Mouse (Mus musculus) left cerebral cortex, adult 8-10 months (tissue): ENCODE results near the gene Bbs9. TPM values are rescaled to one million over a fixed set of nuclear protein-coding genes. Genes with fewer than 3 reads are reported as not detected.
"Not testable (repeated sequence)": the region's sequence is repeated elsewhere in the genome, so short reads cannot be mapped to it uniquely, and the experiment has no call there.

Experiments
- DNase-seq, 2 experiments: peaks; one replicate each; pipeline ENCODE4 v3.0.0; 2022; ENCODE audit warnings: low spot score in 2 of 2
- total RNA-seq, 4 experiments: library from RNA; stranded (reverse); gene quantifications; 2 replicates each; pipeline ENCODE4 v1.2.4; 2022

Bbs9 gene
- 10 to 100 TPM; 48.2 to 51.0 (median 50.1) TPM for total RNA-seq

GRCm38 (mm10) chr9:22475424-22475868 is at the start of gene Bbs9:
Bbs9 (plus strand) TSS chr9:22475715.
- DNase-seq: peak; percentile 87 to 98

- no peak for DNase-seq
Measured at GRCm38 (mm10) chr9:22428028-22428665, 47.4 kb upstream of the Bbs9 start.

GRCm38 (mm10) chr9:22428666-22429410 is 46.7 kb upstream of the Bbs9 start:
- no peak for DNase-seq

DNA sequence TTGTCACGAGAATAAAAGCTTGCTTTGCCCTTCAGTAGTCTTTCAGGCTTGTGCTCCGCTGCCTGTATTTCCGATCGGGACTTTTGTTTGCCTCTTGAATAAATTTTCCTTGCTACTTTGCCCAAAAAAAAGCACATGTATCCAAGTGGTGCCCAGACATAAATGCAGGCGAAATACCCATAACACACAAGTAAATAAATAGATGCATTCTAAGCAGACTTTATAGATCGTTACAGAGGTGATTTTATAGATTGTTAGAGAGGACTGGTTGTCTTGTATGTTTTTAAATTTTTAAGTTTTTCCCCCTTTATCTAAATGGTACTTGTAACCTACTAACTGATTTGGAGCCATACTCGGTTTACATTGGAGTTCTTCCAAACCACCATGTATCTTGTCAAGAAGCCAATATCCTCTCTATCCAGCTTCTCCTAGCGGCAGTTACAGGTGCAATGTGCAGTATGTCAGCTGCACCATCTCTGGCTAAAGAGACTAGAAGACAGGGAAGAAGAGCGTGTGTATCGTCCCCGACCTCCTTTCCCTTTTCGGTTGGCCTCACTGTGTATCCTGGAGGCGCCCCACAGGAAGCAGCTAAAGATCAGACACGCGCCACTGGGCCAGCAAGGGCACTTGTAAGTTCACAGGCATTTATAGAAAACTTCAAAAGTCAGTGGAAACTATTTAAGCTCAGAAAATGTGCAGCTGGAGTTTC is 45.8 kb upstream of the Bbs9 start:
- DNase-seq: no peak

- DNase-seq: no peak
Measured at GRCm38 (mm10) chr9:22430315-22430840, 45.1 kb upstream of the Bbs9 start.

DNA sequence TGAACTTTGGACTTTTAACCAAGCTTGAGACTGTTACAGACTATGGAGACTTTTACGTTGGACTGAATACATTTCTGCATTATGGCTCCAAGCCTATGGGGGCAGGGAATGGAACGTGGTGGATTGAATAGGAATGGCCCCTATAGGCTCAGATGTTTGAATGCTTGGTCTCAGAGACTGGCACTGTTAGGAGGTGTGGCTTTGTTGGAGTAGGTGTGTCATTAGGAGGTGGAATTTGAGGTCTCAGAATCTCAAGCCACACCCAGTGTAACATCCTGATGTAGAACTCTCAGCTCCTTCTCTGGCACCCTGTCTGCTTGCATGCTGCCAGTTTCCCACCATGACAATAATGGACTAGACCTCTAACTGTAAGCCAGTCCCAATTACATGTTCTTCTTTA is 42.3 kb upstream of the Bbs9 start:
- no peak for DNase-seq

- DNase-seq: no peak
Measured at GRCm38 (mm10) chr9:22434101-22434500, 41.4 kb upstream of the Bbs9 start.

DNA sequence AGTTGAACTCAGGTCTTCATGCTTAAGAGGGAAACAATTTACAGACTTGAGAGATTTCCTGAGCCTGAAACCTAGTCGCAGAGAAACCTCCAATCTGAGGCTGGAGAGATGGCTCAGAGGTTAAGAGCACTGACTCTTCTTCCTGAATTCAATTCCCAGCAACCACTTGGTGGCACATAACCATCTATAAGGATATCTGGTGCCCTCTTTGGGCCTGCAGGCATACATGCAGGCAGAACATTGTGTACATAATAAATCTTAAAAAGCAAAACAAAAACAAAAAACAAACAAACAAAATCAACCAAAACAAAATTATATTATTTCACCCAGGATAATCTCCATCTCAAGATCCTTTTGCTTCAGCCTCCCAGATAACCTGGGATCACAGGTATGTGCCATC is 36.7 kb upstream of the Bbs9 start:
- no peak for DNase-seq

DNA sequence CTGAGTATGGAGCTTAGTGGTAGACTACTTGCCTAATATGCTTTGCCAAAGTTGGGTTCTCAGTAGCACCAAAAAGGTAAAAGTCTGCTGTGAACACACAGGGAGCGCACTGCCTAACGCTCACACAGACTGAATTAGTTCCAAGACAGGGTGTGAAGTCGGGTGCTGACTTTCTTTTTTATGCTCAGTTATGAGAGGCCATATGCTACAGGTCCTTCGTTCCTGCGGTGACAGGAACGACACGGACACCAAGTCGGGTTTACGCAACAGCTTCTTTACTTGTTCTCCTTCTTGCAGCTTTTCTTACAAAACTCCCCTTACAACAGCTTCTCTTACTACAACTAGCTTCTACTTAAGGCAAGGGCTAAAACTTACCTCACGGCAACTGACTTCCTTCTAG is 32.4 kb upstream of the Bbs9 start:
- no peak for DNase-seq

DNA sequence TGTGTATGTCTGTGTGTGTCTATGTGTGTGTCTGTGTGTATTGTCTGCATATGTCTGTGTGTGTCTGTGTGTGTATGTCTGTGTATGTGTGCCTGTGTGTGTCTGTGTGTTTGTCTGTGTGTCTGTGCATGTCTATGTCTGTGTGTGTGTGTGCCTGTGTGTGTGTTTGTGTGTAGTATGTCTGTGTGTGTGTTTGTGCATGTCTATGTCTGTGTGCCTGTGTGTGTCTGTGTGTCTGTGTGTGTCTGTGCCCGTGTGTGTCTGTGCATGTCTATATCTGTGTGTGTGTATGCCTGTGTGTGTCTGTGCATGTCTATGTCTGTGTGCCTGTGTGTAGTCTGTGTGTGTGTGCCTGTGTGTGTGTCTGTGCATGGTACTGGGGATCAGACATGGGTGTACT is 30.4 kb upstream of the Bbs9 start:
- DNase-seq: no peak

- no peak for DNase-seq
Measured at GRCm38 (mm10) chr9:22447213-22447612, 28.3 kb upstream of the Bbs9 start.

- DNase-seq: no peak
Measured at GRCm38 (mm10) chr9:22448420-22448819, 27.1 kb upstream of the Bbs9 start.

GRCm38 (mm10) chr9:22449209-22449608 is 26.3 kb upstream of the Bbs9 start:
- DNase-seq: no peak

GRCm38 (mm10) chr9:22452697-22453096 is 22.8 kb upstream of the Bbs9 start:
- DNase-seq: no peak

GRCm38 (mm10) chr9:22453501-22453924 is 22.0 kb upstream of the Bbs9 start:
- no peak for DNase-seq

GRCm38 (mm10) chr9:22453990-22454389 is 21.5 kb upstream of the Bbs9 start, which contains the start of gene Gm17545:
Gm17545 (plus strand) TSS chr9:22454290.
- not testable (repeated sequence) for DNase-seq

- DNase-seq: no peak
Measured at GRCm38 (mm10) chr9:22455041-22455440, 20.5 kb upstream of the Bbs9 start.

GRCm38 (mm10) chr9:22457142-22457835 is 18.2 kb upstream of the Bbs9 start:
- no peak for DNase-seq

- DNase-seq: peak in 1 of 2 experiments; percentile 56
Measured at GRCm38 (mm10) chr9:22461946-22462345, 13.6 kb upstream of the Bbs9 start.

- DNase-seq: no peak
Measured at GRCm38 (mm10) chr9:22466212-22466611, 9.3 kb upstream of the Bbs9 start.
